Mouse (Mus musculus) brain, adult 2 months (tissue): ENCODE measurements around the gene Ccdc141.
"Not testable (repeated sequence)": the region's sequence is repeated elsewhere in the genome, so short reads cannot be mapped to it uniquely, and the experiment has no call there.

Experiments used
- DNase-seq: peaks from one replicate; pipeline ENCODE4 v3.0.0; 2011; ENCODE audit warnings: low read depth, low spot score

Gene Ccdc141

GRCm38 (mm10) chr2:77061871-77062270, 108.6 kb downstream of the Ccdc141 start:
- peak; percentile 85 for DNase-seq

GRCm38 (mm10) chr2:77059596-77059995, 110.8 kb downstream of the Ccdc141 start:
- peak; percentile 14 for DNase-seq

DNA sequence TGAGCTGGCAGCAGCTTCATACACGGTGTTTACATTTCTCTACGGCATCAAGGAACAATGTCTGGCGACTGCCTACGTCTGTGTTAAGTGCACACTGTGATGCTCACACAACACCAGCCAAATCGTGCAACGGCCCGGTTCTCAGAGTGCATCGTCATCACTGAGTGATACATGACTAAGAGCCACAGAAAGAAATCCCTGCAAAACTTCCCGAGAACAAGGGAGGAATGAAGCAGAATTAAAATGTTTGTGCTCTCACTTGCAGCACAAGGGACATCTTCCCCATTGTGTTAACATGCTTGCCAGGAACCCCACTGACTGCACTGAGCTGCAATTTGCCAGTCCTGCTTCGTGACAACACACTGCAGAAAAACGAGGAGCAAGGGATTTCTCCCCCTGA, 114.1 kb downstream of the Ccdc141 start:
- DNase-seq, result peak; percentile 75

GRCm38 (mm10) chr2:77042912-77043311, 127.5 kb downstream of the Ccdc141 start:
- DNase-seq, result peak; percentile 28

DNA sequence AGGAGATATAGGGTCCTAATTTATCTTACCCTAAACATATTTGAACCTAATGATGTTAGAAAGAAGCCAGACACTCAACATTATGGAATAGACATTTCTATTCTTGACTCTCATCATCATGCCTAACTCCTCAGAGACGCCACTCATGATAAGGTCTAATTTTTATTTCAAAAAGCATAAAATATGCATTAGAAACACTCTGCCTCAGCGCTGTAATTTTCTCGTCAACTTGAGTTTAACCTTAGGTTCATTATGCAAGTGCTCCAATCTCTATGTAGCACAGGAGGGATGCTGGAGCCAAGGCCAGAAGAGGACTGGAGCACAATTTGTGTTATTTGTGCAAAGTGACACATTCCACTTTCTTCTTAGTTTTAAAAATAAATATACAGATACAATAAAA, 130.8 kb downstream of the Ccdc141 start:
- peak; percentile 38 for DNase-seq

- DNase-seq, result no peak
Measured at GRCm38 (mm10) chr2:77039281-77039680, 131.2 kb downstream of the Ccdc141 start.

DNA sequence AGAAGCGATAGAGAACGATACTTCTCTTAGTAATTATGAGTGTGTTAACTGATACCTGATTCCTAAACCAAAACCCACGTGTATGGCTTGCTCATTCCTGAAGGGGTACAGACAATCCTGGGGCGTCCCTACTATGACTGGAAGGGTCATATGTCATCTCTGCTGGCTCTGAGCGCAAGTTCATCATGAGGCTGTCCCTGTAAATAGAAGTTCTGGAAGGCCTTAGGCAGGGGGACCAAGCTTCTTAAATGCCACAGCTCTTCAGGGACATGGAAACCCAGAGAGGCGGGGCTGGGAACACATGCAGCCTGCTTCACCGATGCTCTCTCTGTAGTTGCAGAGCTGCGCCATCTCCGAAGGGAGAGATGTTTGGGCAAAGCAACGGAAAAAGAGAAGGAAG, 133.2 kb downstream of the Ccdc141 start:
- no peak for DNase-seq

DNA sequence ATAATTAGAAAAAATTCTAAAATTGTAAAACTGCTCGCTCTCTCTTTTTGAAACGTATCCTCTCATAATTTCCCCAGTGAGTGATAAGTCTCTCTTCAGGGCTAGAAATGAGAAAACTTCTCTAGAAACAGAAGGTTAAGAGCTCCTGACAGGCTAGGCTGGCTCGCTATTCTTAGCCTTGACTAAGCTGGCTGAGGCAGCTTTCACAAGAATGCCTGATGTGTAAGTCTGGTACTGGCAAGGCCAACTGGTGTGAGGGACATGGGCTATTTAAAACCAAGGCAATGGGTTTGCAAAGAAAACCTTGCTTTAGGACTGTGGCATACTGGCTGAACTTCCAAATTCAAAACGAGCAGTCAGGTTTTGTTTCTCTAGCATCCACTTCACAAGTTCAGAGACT, 136.3 kb downstream of the Ccdc141 start:
- peak; percentile 65 for DNase-seq

GRCm38 (mm10) chr2:77033322-77034060, 136.9 kb downstream of the Ccdc141 start:
- no peak for DNase-seq

DNA sequence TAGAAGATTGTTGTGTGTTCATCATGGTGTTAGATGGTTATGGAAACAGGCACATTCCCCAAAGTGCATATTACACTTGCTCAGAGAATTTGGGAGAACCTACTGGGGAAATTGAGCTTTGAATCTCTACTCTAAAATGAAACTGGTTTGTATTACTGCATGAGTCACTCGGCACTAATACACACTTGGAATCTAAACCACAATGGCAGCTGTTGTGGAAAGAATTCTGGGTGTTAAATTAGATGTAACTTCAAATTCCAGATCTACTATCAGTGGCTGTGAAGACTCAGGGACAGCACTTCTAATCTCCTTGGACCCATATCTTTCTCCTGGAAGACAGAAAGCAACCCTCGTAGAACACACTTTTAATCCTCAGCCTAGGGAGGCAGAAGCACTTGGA, 149.8 kb downstream of the Ccdc141 start:
- no peak for DNase-seq

DNA sequence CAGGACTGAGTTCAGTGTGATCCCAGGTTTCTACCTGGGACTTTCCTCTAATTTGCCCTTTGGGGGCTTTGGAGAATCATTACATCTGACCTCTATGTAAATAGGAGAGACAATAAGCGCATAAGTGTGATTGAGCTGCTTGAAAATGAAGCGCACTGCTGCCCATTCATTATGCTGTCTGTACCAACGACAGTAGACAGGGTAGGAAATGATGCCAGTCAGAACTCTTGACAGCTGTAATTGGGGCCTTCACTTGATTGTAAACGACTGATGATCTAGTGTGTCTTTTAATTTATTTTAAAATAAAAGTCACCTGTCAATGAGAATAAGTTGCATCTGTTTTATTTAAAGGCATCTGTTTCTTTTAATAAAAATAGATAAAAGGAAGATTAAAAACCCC, 152.7 kb downstream of the Ccdc141 start:
- DNase-seq, result no peak

- DNase-seq, result not testable (repeated sequence)
Measured at GRCm38 (mm10) chr2:77013449-77013848, 157.0 kb downstream of the Ccdc141 start.

DNA sequence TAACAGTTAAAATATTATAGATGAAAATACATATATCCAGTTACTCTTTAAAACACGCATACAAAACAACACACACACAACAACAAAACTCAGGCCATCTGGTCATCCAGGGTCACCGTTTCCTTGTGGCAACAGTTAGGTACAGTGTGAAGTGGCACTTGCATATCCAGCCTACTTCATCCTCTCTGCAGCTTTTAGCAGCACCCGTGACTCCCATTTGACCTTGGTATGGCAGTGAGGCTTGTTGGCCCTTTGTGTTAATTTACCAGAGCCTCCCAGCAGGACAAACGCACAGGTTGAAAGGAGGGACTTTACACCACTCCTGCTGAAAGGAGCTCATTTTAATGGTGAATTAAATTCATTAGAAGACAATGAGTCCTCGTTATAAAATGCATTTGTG, 158.5 kb downstream of the Ccdc141 start:
- no peak for DNase-seq

DNA sequence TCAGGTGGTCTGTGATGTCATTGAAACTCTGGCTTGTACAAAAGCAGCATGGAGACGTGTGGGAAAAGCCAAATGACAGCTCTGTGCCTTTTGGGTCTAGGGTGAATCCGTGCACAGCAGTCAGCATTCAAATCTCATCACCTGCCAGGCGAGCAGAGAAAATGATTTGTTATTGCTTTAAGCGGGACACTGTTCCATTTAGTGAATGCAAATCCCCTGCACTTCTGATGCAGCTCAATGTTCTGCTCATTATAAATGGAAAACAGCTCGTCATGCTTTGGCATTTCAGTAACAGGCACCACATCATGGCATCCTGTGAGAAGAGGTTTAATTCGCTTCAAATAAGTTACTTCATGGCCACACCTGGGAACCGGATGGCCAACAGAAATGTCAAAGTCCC, 163.4 kb downstream of the Ccdc141 start:
- no peak for DNase-seq

DNA sequence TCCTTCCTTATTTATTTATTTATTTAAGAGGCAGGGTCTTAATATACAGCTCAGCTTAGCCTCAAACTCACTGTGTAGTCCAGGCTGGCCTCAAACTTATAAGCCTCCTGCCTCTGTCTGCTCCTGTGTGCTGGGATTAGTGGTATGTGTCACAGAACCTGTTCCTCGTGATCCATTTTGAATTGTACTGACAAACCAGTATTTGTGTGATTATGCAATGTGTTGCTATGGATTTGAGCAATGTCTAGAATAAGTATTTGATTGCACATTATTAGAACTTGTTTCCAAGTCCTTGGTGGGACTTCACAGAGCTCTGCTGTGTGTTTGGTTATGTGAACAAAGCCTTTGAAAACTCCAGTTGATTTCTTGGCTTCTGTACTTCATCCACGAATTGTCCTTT, 167.3 kb downstream of the Ccdc141 start:
- no peak for DNase-seq

GRCm38 (mm10) chr2:76998351-76998750, 172.1 kb downstream of the Ccdc141 start:
- DNase-seq, result no peak

DNA sequence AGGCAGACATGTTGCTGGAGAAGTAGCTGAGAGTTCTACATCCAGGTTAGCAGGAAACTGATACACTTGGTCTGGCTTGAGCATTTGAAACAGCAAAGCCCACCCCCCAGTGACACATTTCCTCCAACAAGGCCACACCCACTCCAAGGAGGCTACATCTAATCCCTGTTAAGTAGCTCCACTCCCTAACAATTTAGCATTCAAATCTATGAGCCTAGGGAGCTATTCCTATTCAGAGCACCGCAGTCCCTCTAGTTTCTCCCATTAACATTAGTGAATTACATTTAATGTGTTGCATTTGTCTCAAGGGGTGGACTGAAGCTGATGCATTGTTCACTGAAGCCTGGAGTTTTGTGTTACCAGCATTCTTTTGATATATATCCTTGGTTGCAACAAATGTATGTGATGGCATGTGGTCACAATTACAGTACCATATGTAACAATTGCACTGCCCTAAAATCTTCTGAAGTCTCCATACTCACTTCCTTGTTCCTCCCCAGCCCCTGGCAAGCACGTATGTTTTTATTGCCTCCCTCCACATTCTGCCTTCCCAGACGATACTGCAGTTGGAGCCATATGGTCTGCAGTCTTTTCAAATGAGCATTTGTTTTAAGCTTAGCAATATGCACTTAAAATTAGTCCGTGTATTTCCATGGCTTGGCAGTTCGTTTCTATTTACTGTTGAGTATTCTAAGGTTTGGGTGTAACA, 177.8 kb downstream of the Ccdc141 start:
- peak; percentile 73 for DNase-seq

DNA sequence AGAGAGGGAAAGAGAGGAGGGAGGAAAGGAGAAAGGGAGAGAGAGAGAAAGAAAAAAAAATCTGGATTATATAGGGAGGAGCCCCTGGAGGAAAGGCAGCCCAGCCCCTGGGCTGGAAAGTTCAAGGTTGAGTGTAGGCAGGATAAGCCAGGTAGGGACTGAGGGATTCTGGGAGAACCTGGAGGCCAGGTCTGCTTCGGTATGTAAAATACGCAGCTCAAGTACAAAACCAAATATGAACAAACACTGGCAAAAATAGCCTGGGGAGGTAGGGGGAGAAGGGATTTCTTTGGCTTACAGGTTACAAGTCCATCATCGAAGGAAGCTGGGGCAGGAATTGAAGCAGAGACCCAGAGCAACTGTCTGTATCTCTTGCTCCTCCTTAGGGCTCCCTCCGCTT, 183.1 kb downstream of the Ccdc141 start:
- no peak for DNase-seq

GRCm38 (mm10) chr2:76984384-76984783, 186.1 kb downstream of the Ccdc141 start:
- DNase-seq, result no peak

GRCm38 (mm10) chr2:76983601-76984000, 186.8 kb downstream of the Ccdc141 start:
- DNase-seq, result no peak

DNA sequence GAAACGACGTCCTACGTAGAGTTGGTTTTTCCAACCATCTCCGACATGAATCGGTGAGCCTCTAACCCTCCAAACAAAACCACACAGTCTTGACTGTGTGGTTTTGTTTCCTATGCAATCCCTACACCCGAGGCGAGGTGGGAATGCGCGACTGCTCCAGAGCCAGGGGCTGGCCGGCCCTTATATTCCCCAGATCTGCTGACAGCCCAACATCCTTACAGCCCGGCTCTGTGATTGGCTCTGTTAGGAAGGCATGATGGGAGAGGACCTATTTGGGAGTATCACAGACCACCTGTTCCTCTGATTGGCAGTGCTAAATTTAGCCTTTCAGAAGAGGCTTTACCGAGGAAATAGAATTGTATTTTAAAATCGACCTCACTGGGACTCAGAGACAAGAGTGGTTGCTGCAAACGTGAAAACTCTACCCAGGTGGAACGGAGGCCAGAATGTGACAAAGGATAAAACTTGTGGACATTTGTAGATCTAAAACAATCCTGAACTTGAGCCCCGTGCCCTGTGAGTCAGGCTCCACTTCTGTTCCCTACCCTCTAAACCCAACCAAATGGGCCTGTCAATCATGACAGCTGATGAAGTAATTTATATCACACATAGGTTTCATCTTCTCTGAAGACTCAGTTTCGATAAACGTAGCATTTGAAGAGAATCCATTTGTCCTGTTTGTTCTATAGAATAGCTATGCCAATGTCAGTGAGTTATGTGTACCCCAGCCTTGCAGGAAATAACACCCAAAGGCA, 187.9 kb downstream of the Ccdc141 start, which contains the start of gene Ttn:
Gene Ttn (minus strand): TSS at position 157 of the 755 bp plus-strand sequence.
- DNase-seq, result no peak

GRCm38 (mm10) chr2:76981717-76982116, 188.7 kb downstream of the Ccdc141 start:
- no peak for DNase-seq
